Mouse (Mus musculus) heart, postnatal 0 days (tissue): ENCODE data around the gene Pla1a. TPM values are rescaled to one million over a fixed set of nuclear protein-coding genes. Genes with fewer than 3 reads are reported as not detected.
A peak's percentile ranks its signal among the peaks of the same experiment; 100 is the strongest.

Source experiments
- ATAC-seq: fragments of 200-750 bp; cut with Nextera tagmentation; 2 replicates; pipeline ENCODE4 v1.8.0; 2017; ENCODE audit warnings: low read depth, moderate number of reproducible peaks, moderate library complexity; ENCODE audit not compliant: insufficient read depth
- DNase-seq: peaks from one replicate; pipeline ENCODE4 v3.0.0-alpha.2; 2016; ENCODE audit warnings: low spot score
- H3K27ac ChIP-seq: fragments of 300-500 bp; sonication (generic); 2 replicates; pipeline ENCODE4 v1.5.1; 2014; ENCODE audit warnings: low read depth, mild to moderate bottlenecking
- H3K27me3 ChIP-seq: fragments of 300-500 bp; sonication (generic); 2 replicates; pipeline ENCODE4 v1.6.1; 2014; ENCODE audit warnings: low read length, mixed read lengths; ENCODE audit not compliant: control insufficient read depth, insufficient read depth
- H3K36me3 ChIP-seq: fragments of 300-500 bp; sonication (generic); replicated peaks from 2 replicates; pipeline ENCODE4 v1.6.1; 2014; ENCODE audit warnings: low read length, mixed read lengths; ENCODE audit not compliant: control insufficient read depth, insufficient read depth
- H3K4me1 ChIP-seq: fragments of 300-500 bp; sonication (generic); 2 replicates; pipeline ENCODE4 v1.6.1; 2014; ENCODE audit warnings: antibody characterized with exemption; ENCODE audit not compliant: control insufficient read depth, insufficient read depth
- H3K4me2 ChIP-seq: fragments of 300-500 bp; sonication (generic); 2 replicates; pipeline ENCODE4 v1.6.1; 2014; ENCODE audit warnings: low read depth, mild to moderate bottlenecking, low read length, moderate library complexity
- H3K4me3 ChIP-seq: fragments of 300-500 bp; sonication (generic); 2 replicates; pipeline ENCODE4 v1.5.1; 2014; ENCODE audit warnings: low read depth, low read length
- H3K9ac ChIP-seq: fragments of 300-500 bp; sonication (generic); replicated peaks from 2 replicates; pipeline ENCODE4 v1.6.1; 2014; ENCODE audit warnings: low read depth, low read length, mixed read lengths
- H3K9me3 ChIP-seq: fragments of 300-500 bp; sonication (generic); replicated peaks from 2 replicates; pipeline ENCODE4 v1.6.1; 2016; ENCODE audit warnings: low read length; ENCODE audit not compliant: control insufficient read depth
- CTCF ChIP-seq: IDR thresholded peaks from 2 replicates; pipeline ENCODE4 v1.5.1; 2016; ENCODE audit warnings: antibody characterized with exemption, control low read depth, low read depth
- EP300 ChIP-seq: IDR thresholded peaks from 2 replicates; pipeline ENCODE4 v1.6.1; 2016; ENCODE audit warnings: antibody characterized with exemption, low read depth
- WGBS: fragments of 180-500 bp; shearing (Covaris S2); extraction: QIAGEN DNeasy Blood & Tissue Kit; methylation state at CpG from one replicate; pipeline ENCODE4 v1.1.7; 2014; 5-methylcytosine and 5-hydroxymethylcytosine counted together
- polyA plus RNA-seq: library from polyadenylated mRNA; unstranded; fragments of >200 nt; fragmentation: Nextera tagmentation; extraction: Ambion mirVana; gene quantifications from 2 replicates; pipeline ENCODE4 v1.2.1, GENCODE M21; 2015
- total RNA-seq: library from RNA; depleted of rRNA; stranded (reverse); fragments of >200 nt; gene quantifications from 2 replicates; pipeline ENCODE4 v1.2.3, GENCODE M21; 2014; ENCODE audit warnings: low replicate concordance

The Pla1a gene
- total and polyA plus RNA-seq, 2 experiments from 2014 or later, result 4.9 to 13.4 TPM

DNA sequence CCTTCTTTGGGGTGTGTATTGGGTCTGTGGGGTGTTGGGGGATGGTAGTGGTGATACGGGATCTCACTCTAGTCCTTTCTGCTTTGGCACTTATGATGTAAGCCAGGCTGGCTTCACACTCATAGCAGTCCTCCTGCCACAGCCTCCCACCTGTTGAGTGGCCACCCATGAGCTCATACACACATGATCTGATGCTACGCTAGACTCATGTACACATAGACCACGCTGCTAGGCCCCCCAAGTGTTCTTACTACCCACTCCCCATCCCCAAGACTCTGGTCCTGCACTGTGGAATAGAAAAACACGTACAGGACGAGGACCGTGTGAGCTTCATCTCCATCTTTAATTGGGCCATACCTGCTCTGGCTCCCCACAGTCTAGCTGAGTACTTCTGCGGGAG lies 63.9 kb downstream of the Pla1a start:
- Histone ChIP-seq H3K4me2 (peak overlapping the region; percentile 54), H3K9ac (no peak overlapping the region), H3K27ac (no peak overlapping the region), H3K4me3 (peak overlapping the region; percentile 22), H3K27me3 (no peaks in the 10 kb centered on the region), H3K9me3 (no peaks in the 10 kb centered on the region), H3K4me1 (peaks cover 26% of the 10 kb centered on the region), H3K36me3 (peaks cover 55% of the 10 kb centered on the region)
- TF ChIP-seq CTCF (no peak), EP300 (no peak)
- DNase-seq (no peak), ATAC-seq (no peak)
- 46% methylated on average over 7 of the region's 7 CpGs for WGBS

GRCm38 (mm10) chr16:38368336-38368735 lies 64.6 kb downstream of the Pla1a start:
- 14% methylated on average over 10 of the region's 10 CpGs for WGBS
- no peaks in the 10 kb centered on the region for H3K27me3 ChIP-seq
- peak overlapping the region; percentile 54 for H3K4me2 ChIP-seq
- H3K9me3 ChIP-seq, result no peaks in the 10 kb centered on the region
- H3K9ac ChIP-seq, result no peak overlapping the region
- peaks cover 26% of the 10 kb centered on the region for H3K4me1 ChIP-seq
- ATAC-seq, result peak; percentile 12; the same call in 1 of the 2 replicates
- no peak for DNase-seq
- TF ChIP-seq EP300 (no peak), CTCF (no peak)
- no peak overlapping the region for H3K27ac ChIP-seq
- peaks cover 49% of the 10 kb centered on the region for H3K36me3 ChIP-seq
- peak overlapping the region; percentile 22 for H3K4me3 ChIP-seq

- DNase-seq (no peak), ATAC-seq (no peak)
- Histone ChIP-seq H3K27me3 (no peaks in the 10 kb centered on the region), H3K36me3 (peaks cover 32% of the 10 kb centered on the region), H3K9ac (peak overlapping the region; percentile 93), H3K4me2 (peak overlapping the region; percentile 72), H3K4me1 (peaks cover 27% of the 10 kb centered on the region), H3K4me3 (peak overlapping the region; percentile 77), H3K9me3 (no peaks in the 10 kb centered on the region), H3K27ac (peak overlapping the region; percentile 99; the same call in 1 of the 2 replicates)
- TF ChIP-seq CTCF (no peak), EP300 (no peak)
- WGBS, result 41% methylated on average over 4 of the region's 4 CpGs
Measured at GRCm38 (mm10) chr16:38366231-38366630, 66.7 kb downstream of the Pla1a start.

- no peaks in the 10 kb centered on the region for H3K27me3 ChIP-seq
- WGBS, result 46% methylated on average over 10 of the region's 10 CpGs
- H3K36me3 ChIP-seq, result peaks cover 25% of the 10 kb centered on the region
- no peak for ATAC-seq
- TF ChIP-seq CTCF (no peak), EP300 (no peak)
- peaks cover 27% of the 10 kb centered on the region for H3K4me1 ChIP-seq
- peak overlapping the region; percentile 77 for H3K4me3 ChIP-seq
- H3K4me2 ChIP-seq, result peak overlapping the region; percentile 72
- H3K27ac ChIP-seq, result peak overlapping the region; percentile 99
- peak overlapping the region; percentile 93 for H3K9ac ChIP-seq
- no peak for DNase-seq
- no peaks in the 10 kb centered on the region for H3K9me3 ChIP-seq
Measured at GRCm38 (mm10) chr16:38365390-38365789, 67.6 kb downstream of the Pla1a start.

- Histone ChIP-seq H3K9ac (peak overlapping the region; percentile 93), H3K27ac (peak overlapping the region; percentile 99), H3K4me1 (peaks cover 25% of the 10 kb centered on the region), H3K27me3 (no peaks in the 10 kb centered on the region), H3K4me2 (peak overlapping the region; percentile 72), H3K4me3 (peak overlapping the region; percentile 77), H3K9me3 (no peaks in the 10 kb centered on the region), H3K36me3 (peaks cover 10% of the 10 kb centered on the region)
- TF ChIP-seq CTCF (no peak), EP300 (no peak)
- WGBS, result 15% methylated on average over 7 of the region's 7 CpGs
- no peak for DNase-seq
- ATAC-seq, result peak; percentile 2; the same call in 1 of the 2 replicates
Measured at GRCm38 (mm10) chr16:38363657-38364056, 69.3 kb downstream of the Pla1a start.

DNA sequence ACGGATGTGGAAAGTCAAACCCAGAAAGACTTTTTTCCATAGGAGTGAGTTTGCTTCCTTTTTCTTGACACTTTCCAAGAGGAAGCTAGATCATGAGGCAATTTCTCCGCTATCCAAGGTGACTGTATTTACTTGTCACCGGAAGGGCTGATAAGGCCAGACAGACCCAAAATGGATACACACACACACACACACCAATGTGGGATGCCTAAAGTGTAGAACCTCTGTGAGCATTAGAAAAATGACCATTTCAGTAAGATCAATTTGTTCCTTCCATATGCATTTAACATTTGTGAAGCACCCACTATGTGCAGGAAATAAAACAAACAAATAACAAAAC lies 69.7 kb downstream of the Pla1a start:
- Histone ChIP-seq H3K4me3 (peak overlapping the region; percentile 77), H3K4me1 (peaks cover 25% of the 10 kb centered on the region), H3K9ac (peak overlapping the region; percentile 93), H3K36me3 (peaks cover 10% of the 10 kb centered on the region), H3K4me2 (peak overlapping the region; percentile 72), H3K27ac (peak overlapping the region; percentile 99), H3K9me3 (no peaks in the 10 kb centered on the region), H3K27me3 (no peaks in the 10 kb centered on the region)
- whole genome bisulfite sequencing, result 5% methylated on average over 3 of the region's 3 CpGs
- TF ChIP-seq CTCF, result no peak
- TF ChIP-seq EP300, result no peak
- ATAC-seq (no peak), DNase-seq (no peak)
